Comparison of ENCODE assay signal across 33 mouse cellular contexts in genomic region chr3:96769971-96770370, GRCm38 (mm10). TPM values are rescaled to one million over a fixed set of nuclear protein-coding genes. Genes with fewer than 3 reads are reported as not detected.
DNase-seq lines count a peak whose midpoint lies in the region; ATAC-seq and TF ChIP-seq lines count a peak whose summit lies in the region.
"Had no signal": no experiment of that assay in that cellular context is flagged by ENCODE, and none has a peak within 500 bp of the region (broad histone marks: within the 10 kb centered on the region; RNA-seq: fewer than 3 reads in every experiment).

No protein-coding gene starts in this region.

- H3K27ac ChIP-seq in gastrocnemius, adult 2 months, result peak overlapping the region; percentile 10; the same call in 1 of the 2 replicates
- H3K27ac ChIP-seq: embryonic facial prominence, embryonic 13.5 days; forebrain, embryonic 10.5 days; heart, adult 2 months; intestine, embryonic 15.5 days; limb, embryonic 10.5 days; limb, embryonic 15.5 days; liver, embryonic 14.5 days; midbrain, embryonic 12.5 days; neural tube, embryonic 13.5 days; stomach, embryonic 15.5 days had no signal

- no peak overlapping the region for H3K4me3 ChIP-seq in gastrocnemius, adult 2 months
- H3K4me3 ChIP-seq in megakaryocyte, embryonic 14.5 days (replicated peaks), result peak overlapping the region; percentile 55
- H3K4me3 ChIP-seq: embryonic facial prominence, embryonic 13.5 days; forebrain, embryonic 10.5 days; heart, adult 2 months; heart, embryonic 12.5 days; intestine, embryonic 15.5 days; limb, embryonic 10.5 days; limb, embryonic 15.5 days; midbrain, embryonic 12.5 days; neural tube, embryonic 13.5 days; stomach, embryonic 15.5 days had no signal

- ATAC-seq in common myeloid progenitor, adult 5-6 weeks (replicated peaks; ENCODE audit: low read depth, poor library complexity, severe bottlenecking), result 0 out of 2 replicates have a peak, but pooled peaks have one; percentile 32
- ATAC-seq: forebrain, embryonic 16.5 days; hindbrain, embryonic 16.5 days; intestine, embryonic 15.5 days had no signal

- peaks cover 64% of the 10 kb centered on the region for H3K4me1 ChIP-seq in megakaryocyte, embryonic 14.5 days
- H3K4me1 ChIP-seq: embryonic facial prominence, embryonic 13.5 days; forebrain, embryonic 10.5 days; intestine, embryonic 15.5 days; limb, embryonic 10.5 days; limb, embryonic 15.5 days; midbrain, embryonic 12.5 days; neural tube, embryonic 13.5 days; stomach, embryonic 15.5 days had no signal

- TF ChIP-seq CTCF in gastrocnemius, adult 2 months (IDR thresholded peaks at IDR 0.05), result no peak

- H3K36me3 ChIP-seq in megakaryocyte, embryonic 14.5 days (replicated peaks; ENCODE audit: low read length), result peaks cover 46% of the 10 kb centered on the region
- H3K36me3 ChIP-seq: heart, embryonic 12.5 days; intestine, embryonic 15.5 days; midbrain, embryonic 12.5 days; stomach, embryonic 15.5 days had no signal

- intact Hi-C loops in gastrocnemius, adult 2 months (cut with DNase I), result loop anchor here (5.0 kb wide), 1 partner anchor 33 kb away; no protein-coding TSS in a partner anchor
- intact Hi-C loops in gastrocnemius, postnatal 36 days (cut with DNase I), result loop anchor here (10.0 kb wide), 1 partner anchor 1115 kb away; the partner anchor contains the start of gene Pde4dip
- intact Hi-C loops in heart, postnatal 10 days (cut with DNase I), result no loop called here

- no peaks in the 10 kb centered on the region for H3K27me3 ChIP-seq in megakaryocyte, embryonic 14.5 days (replicated peaks)
- H3K27me3 ChIP-seq: embryonic facial prominence, embryonic 13.5 days; heart, embryonic 12.5 days; intestine, embryonic 15.5 days; limb, embryonic 15.5 days; midbrain, embryonic 12.5 days; neural tube, embryonic 13.5 days; stomach, embryonic 15.5 days had no signal

- no peak for DNase-seq in gastrocnemius, adult 2 months
- DNase-seq in gastrocnemius, postnatal 36 days, result no peak
- DNase-seq in ovary, postnatal 36 days (ENCODE audit: low spot score), result no peak
- DNase-seq in heart, postnatal 10 days, result no peak
- no peak for DNase-seq in kidney, postnatal 14 days
- DNase-seq: adrenal gland, adult 8-10 months; cerebellum, adult 11-12 months; cerebellum, adult 9-11 months; gastrocnemius, postnatal 10 days; heart, adult 2 months; kidney, adult 2 months; layer of hippocampus, adult 9-11 months; lung, adult 2 months; lung, postnatal 10 days; right cerebral cortex, postnatal 14 days had no signal

- no peaks in the 10 kb centered on the region for H3K9me3 ChIP-seq in megakaryocyte, embryonic 14.5 days
- H3K9me3 ChIP-seq: embryonic facial prominence, embryonic 13.5 days; forebrain, embryonic 10.5 days; heart, embryonic 12.5 days; intestine, embryonic 15.5 days; limb, embryonic 10.5 days; limb, embryonic 15.5 days; midbrain, embryonic 12.5 days; neural tube, embryonic 13.5 days; stomach, embryonic 15.5 days had no signal

RNA-seq across cellular contexts. Expression of gene Rnf115, which starts 42.5 kb away (rescaled TPM):
- total RNA-seq in gastrocnemius, adult 2 months (2021), result 10 to 100 TPM; 60.7 to 69.3 TPM
- total RNA-seq in gastrocnemius, postnatal 36 days (2021), result 10 to 100 TPM; 76.2 to 86.5 TPM
- 56.2 and 69.8 TPM in 2 replicates for total RNA-seq in common myeloid progenitor, adult 5-6 weeks (2017)
- 2.5 and 19.1 TPM in 2 replicates for polyA plus RNA-seq in megakaryocyte, embryonic 14.5 days (2012; ENCODE audit: insufficient read depth, low replicate concordance)
- total RNA-seq in heart, postnatal 10 days (2021), result 10 to 100 TPM; 25.5 to 27.0 TPM

RNA-seq across cellular contexts. Expression of gene Polr3c, which starts 42.5 kb away (rescaled TPM):
- 10 to 100 TPM; 23.2 to 24.3 TPM for total RNA-seq in gastrocnemius, adult 2 months (2021)
- total RNA-seq in gastrocnemius, postnatal 36 days (2021), result 10 to 100 TPM; 18.1 to 19.9 TPM
- 19.8 and 25.8 TPM in 2 replicates for total RNA-seq in common myeloid progenitor, adult 5-6 weeks (2017)
- polyA plus RNA-seq in megakaryocyte, embryonic 14.5 days (2012; ENCODE audit: insufficient read depth, low replicate concordance), result 0.70 and 5.0 TPM in 2 replicates
- total RNA-seq in heart, postnatal 10 days (2021), result 10 to 100 TPM; 22.2 to 26.1 TPM

RNA-seq across cellular contexts. Expression of gene Pdzk1, which starts 59.1 kb away (rescaled TPM):
- not detected for total RNA-seq in gastrocnemius, adult 2 months (2021)
- total RNA-seq in gastrocnemius, postnatal 36 days (2021), result not detected
- 0.50 and 1.5 TPM in 2 replicates for total RNA-seq in common myeloid progenitor, adult 5-6 weeks (2017)
- polyA plus RNA-seq in megakaryocyte, embryonic 14.5 days (2012; ENCODE audit: insufficient read depth, low replicate concordance), result 0.89 TPM in 1 of 2 replicates, not detected in the other
- under 1 TPM; 0.17 to 0.31 TPM for total RNA-seq in heart, postnatal 10 days (2021)
- total RNA-seq: gastrocnemius, postnatal 10 days; heart, adult 2 months; left cerebral cortex, postnatal 10 days had no signal
- polyA plus RNA-seq: embryonic facial prominence, embryonic 13.5 days; forebrain, embryonic 10.5 days; hindbrain, embryonic 11.5 days; limb, embryonic 10.5 days; midbrain, embryonic 12.5 days had no signal

RNA-seq across cellular contexts. Expression of gene Cd160, which starts 59.2 kb away (rescaled TPM):
- total RNA-seq in gastrocnemius, adult 2 months (2021), result not detected
- total RNA-seq in gastrocnemius, postnatal 36 days (2021), result not detected
- not detected in 2 replicates for total RNA-seq in common myeloid progenitor, adult 5-6 weeks (2017)
- not detected in 2 replicates for polyA plus RNA-seq in megakaryocyte, embryonic 14.5 days (2012; ENCODE audit: insufficient read depth, low replicate concordance)
- not detected for total RNA-seq in heart, postnatal 10 days (2021)
- total RNA-seq: gastrocnemius, postnatal 10 days; heart, adult 2 months; left cerebral cortex, postnatal 10 days; midbrain, postnatal 0 days had no signal
- polyA plus RNA-seq: heart, embryonic 12.5 days; heart, postnatal 0 days had no signal
